Mouse (Mus musculus): Measurements from ENCODE around the gene Dmtf1.

- TF ChIP-seq POLR2A (IDR thresholded peaks at IDR 0.05; ENCODE audit: extremely low read depth, insufficient read depth, low read length) (no peak), CTCF (IDR thresholded peaks at IDR 0.05; ENCODE audit: extremely low read depth, insufficient read depth, low read length) (no peak)
Observed at GRCm38 (mm10) chr5:9128566-9128965, 33.0 kb downstream of the Dmtf1 start.

Data from cortical plate, adult 2 months (tissue).